Mouse (Mus musculus) lung, embryonic 14.5 days (tissue): ENCODE data around the gene Dhrs7c. TPM values are rescaled to one million over a fixed set of nuclear protein-coding genes. Genes with fewer than 3 reads are reported as not detected.
A peak's percentile ranks its signal among the peaks of the same experiment; 100 is the strongest.

Experiments used
- ATAC-seq: fragments of 200-750 bp; cut with Nextera tagmentation; 2 replicates; pipeline ENCODE4 v1.8.0; 2017; ENCODE audit warnings: mild to moderate bottlenecking, moderate TSS enrichment, moderate library complexity; ENCODE audit not compliant: insufficient read depth
- DNase-seq: peaks from one replicate; pipeline ENCODE4 v3.0.0-alpha.2; 2015
- H3K27ac ChIP-seq: fragments of 300-500 bp; sonication (generic); 2 replicates; pipeline ENCODE4 v1.5.1; 2014; ENCODE audit warnings: low read depth, mild to moderate bottlenecking, moderate library complexity
- H3K27me3 ChIP-seq: fragments of 300-500 bp; sonication (generic); 2 replicates; pipeline ENCODE4 v1.6.1; 2014; ENCODE audit warnings: low read length, control low read depth; ENCODE audit not compliant: insufficient read depth
- H3K36me3 ChIP-seq: fragments of 300-500 bp; sonication (generic); 2 replicates; pipeline ENCODE4 v1.6.1; 2014; ENCODE audit warnings: control low read depth; ENCODE audit not compliant: insufficient read depth
- H3K4me1 ChIP-seq: fragments of 300-500 bp; sonication (generic); 2 replicates; pipeline ENCODE4 v1.6.1; 2014; ENCODE audit warnings: antibody characterized with exemption, control low read depth; ENCODE audit not compliant: insufficient read depth
- H3K4me2 ChIP-seq: fragments of 300-500 bp; sonication (generic); 2 replicates; pipeline ENCODE4 v1.6.1; 2014; ENCODE audit warnings: mild to moderate bottlenecking
- H3K4me3 ChIP-seq: fragments of 300-500 bp; sonication (generic); 2 replicates; pipeline ENCODE4 v1.5.1; 2014; ENCODE audit warnings: low read depth, low read length
- H3K9ac ChIP-seq: fragments of 300-500 bp; sonication (generic); 2 replicates; pipeline ENCODE4 v1.6.1; 2014
- H3K9me3 ChIP-seq: fragments of 300-500 bp; sonication (generic); 2 replicates; pipeline ENCODE4 v1.6.1; 2016; ENCODE audit warnings: low read depth, low read length, control low read depth
- CTCF ChIP-seq: IDR thresholded peaks from 2 replicates; pipeline ENCODE4 v1.5.1; 2016; ENCODE audit warnings: antibody characterized with exemption, low read depth
- WGBS: fragments of 180-500 bp; shearing (Covaris S2); extraction: QIAGEN DNeasy Blood & Tissue Kit; methylation state at CpG from one replicate; pipeline ENCODE4 v1.1.7; 2014; 5-methylcytosine and 5-hydroxymethylcytosine counted together
- polyA plus RNA-seq: library from polyadenylated mRNA; unstranded; fragments of >200 nt; fragmentation: Nextera tagmentation; extraction: Ambion mirVana; gene quantifications from 2 replicates; pipeline ENCODE4 v1.2.1, GENCODE M21; 2014

Dhrs7c gene
- polyA plus RNA-seq, 1 experiment from 2014 or later = not detected

DNA sequence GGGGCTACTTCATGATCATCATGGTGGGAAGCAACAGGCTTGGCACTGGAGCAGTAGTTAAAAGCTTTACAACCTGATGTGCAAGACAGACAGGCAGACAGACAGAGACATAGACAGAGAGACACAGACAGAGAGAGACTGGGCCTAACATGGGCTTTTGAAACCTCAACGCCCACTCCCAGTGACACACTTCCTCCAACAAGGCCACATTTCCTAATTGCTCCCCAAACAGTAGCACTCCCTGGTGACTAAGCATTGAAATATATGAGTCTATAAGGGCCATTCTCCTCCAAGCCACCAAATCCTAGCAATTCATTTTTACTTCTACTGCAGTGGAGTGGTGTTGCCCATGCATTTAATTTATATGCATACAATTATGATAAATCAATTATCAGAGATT lies 41.8 kb downstream of the Dhrs7c start:
- H3K9ac ChIP-seq = no peak overlapping the region
- no peak overlapping the region for H3K27ac ChIP-seq
- DNase-seq = no peak
- 75% methylated on average over 1 of the region's 1 CpGs for WGBS
- H3K4me3 ChIP-seq = no peak overlapping the region
- no peak for TF ChIP-seq CTCF
- H3K4me1 ChIP-seq = no peaks in the 10 kb centered on the region
- no peaks in the 10 kb centered on the region for H3K9me3 ChIP-seq
- H3K27me3 ChIP-seq = no peaks in the 10 kb centered on the region
- no peaks in the 10 kb centered on the region for H3K36me3 ChIP-seq
- H3K4me2 ChIP-seq = no peak overlapping the region
- ATAC-seq = no peak

- 75% methylated on average over 4 of the region's 4 CpGs for WGBS
- Histone ChIP-seq H3K36me3 (no peaks in the 10 kb centered on the region), H3K27me3 (no peaks in the 10 kb centered on the region), H3K27ac (no peak overlapping the region), H3K4me2 (no peak overlapping the region), H3K9me3 (no peaks in the 10 kb centered on the region), H3K9ac (no peak overlapping the region), H3K4me1 (no peaks in the 10 kb centered on the region), H3K4me3 (no peak overlapping the region)
- TF ChIP-seq CTCF = no peak
- DNase-seq = no peak
- no peak for ATAC-seq
Observed at GRCm38 (mm10) chr11:67845193-67845592, 47.2 kb downstream of the Dhrs7c start.

GRCm38 (mm10) chr11:67851770-67852169 lies 53.8 kb downstream of the Dhrs7c start:
- ATAC-seq (no peak), DNase-seq (no peak)
- Histone ChIP-seq H3K4me3 (no peak overlapping the region), H3K27me3 (no peaks in the 10 kb centered on the region), H3K4me1 (0 out of 2 replicates have a peak, but pooled peaks cover 4% of the 10 kb centered on the region), H3K27ac (no peak overlapping the region), H3K9ac (no peak overlapping the region), H3K9me3 (no peaks in the 10 kb centered on the region), H3K36me3 (no peaks in the 10 kb centered on the region), H3K4me2 (no peak overlapping the region)
- no peak for TF ChIP-seq CTCF
- 56% methylated on average over 5 of the region's 5 CpGs for WGBS

DNA sequence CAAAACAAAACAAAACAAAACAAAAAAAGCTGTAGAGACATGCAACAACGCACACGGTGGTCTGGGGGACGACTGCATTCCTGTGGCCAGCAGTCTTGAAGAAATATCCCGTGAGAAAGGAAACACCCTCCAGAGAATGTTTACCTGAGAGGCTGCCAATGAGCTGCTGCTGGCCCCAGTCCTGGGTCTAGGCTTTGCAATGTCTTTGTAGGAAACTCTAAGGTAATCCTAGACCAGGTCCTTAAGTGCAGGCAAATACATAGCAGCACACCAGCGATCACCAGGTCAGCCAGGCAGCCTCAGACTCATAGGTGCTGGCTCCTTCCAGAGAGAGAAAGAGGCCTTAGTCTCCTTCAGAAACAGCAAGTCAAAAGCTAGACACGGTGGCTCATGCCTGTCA lies 56.0 kb downstream of the Dhrs7c start:
- no peaks in the 10 kb centered on the region for H3K27me3 ChIP-seq
- ATAC-seq = peak; percentile 49; the same call in 1 of the 2 replicates
- no peak overlapping the region for H3K27ac ChIP-seq
- no peaks in the 10 kb centered on the region for H3K9me3 ChIP-seq
- no peak overlapping the region for H3K4me3 ChIP-seq
- TF ChIP-seq CTCF = no peak
- H3K4me2 ChIP-seq = no peak overlapping the region
- H3K9ac ChIP-seq = no peak overlapping the region
- H3K36me3 ChIP-seq = no peaks in the 10 kb centered on the region
- DNase-seq = peak; percentile 36
- H3K4me1 ChIP-seq = 0 out of 2 replicates have a peak, but pooled peaks cover 4% of the 10 kb centered on the region
- WGBS = 19% methylated on average over 6 of the region's 6 CpGs

DNA sequence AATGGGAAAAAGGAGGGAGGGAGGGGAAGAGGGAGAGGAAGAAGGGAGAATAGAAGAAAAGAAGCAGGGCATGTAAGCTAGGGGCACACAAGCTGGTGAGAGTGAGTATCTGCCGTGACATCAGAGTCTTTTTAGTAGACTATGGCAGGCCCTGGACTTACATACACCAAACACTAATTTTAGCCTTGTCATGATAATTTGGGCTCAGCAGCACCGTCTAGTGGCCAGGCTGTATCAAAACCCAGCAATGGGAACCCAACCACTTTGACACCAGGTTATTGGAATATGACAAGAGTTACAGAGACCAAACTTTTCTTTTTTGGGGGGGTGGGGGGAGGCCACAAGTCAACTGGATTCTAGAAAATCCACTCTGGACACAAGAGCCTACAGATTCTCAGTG lies 57.0 kb downstream of the Dhrs7c start:
- peak; percentile 76 for TF ChIP-seq CTCF
- DNase-seq (peak; percentile 69), ATAC-seq (no peak)
- H3K9me3 ChIP-seq = no peaks in the 10 kb centered on the region
- 33% methylated on average over 2 of the region's 2 CpGs for WGBS
- no peaks in the 10 kb centered on the region for H3K36me3 ChIP-seq
- H3K27ac ChIP-seq = no peak overlapping the region
- H3K4me3 ChIP-seq = no peak overlapping the region
- H3K9ac ChIP-seq = no peak overlapping the region
- H3K27me3 ChIP-seq = no peaks in the 10 kb centered on the region
- 0 out of 2 replicates have a peak, but pooled peaks cover 4% of the 10 kb centered on the region for H3K4me1 ChIP-seq
- H3K4me2 ChIP-seq = no peak overlapping the region

DNA sequence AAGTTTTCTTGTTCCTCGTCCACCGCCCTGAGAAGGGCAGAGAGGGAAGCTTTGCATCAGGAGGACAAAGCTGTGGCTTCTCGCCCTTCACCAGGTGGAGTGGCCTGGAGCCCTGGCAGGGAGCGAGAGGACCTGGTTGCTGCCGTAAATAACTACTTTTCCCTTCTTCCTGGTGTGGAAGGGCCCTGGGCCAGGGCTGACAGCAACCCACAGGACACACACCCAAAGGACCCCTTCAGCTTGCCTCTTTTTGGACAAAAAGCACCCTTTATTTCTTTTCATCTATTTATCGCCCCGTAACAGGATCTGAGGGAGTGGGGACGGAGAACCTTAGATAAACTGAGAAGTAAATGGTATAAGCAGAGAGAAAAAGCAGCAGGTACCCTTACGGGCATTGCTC lies 60.5 kb downstream of the Dhrs7c start:
- no peaks in the 10 kb centered on the region for H3K9me3 ChIP-seq
- WGBS = 76% methylated on average over 9 of the region's 9 CpGs
- no peak for DNase-seq
- no peaks in the 10 kb centered on the region for H3K27me3 ChIP-seq
- no peaks in the 10 kb centered on the region for H3K36me3 ChIP-seq
- no peak overlapping the region for H3K4me3 ChIP-seq
- 0 out of 2 replicates have a peak, but pooled peaks cover 4% of the 10 kb centered on the region for H3K4me1 ChIP-seq
- H3K9ac ChIP-seq = no peak overlapping the region
- TF ChIP-seq CTCF = no peak
- no peak for ATAC-seq
- no peak overlapping the region for H3K4me2 ChIP-seq
- H3K27ac ChIP-seq = no peak overlapping the region

- Histone ChIP-seq H3K9ac (no peak overlapping the region), H3K9me3 (no peaks in the 10 kb centered on the region), H3K4me3 (no peak overlapping the region), H3K4me2 (peak overlapping the region; percentile 37; the same call in 1 of the 2 replicates), H3K36me3 (no peaks in the 10 kb centered on the region), H3K27ac (peak overlapping the region; percentile 69), H3K27me3 (no peaks in the 10 kb centered on the region), H3K4me1 (no peaks in the 10 kb centered on the region)
- ATAC-seq (no peak), DNase-seq (no peak)
- WGBS = 47% methylated on average over 7 of the region's 7 CpGs
- TF ChIP-seq CTCF = no peak
Observed at GRCm38 (mm10) chr11:67860743-67861398, 62.9 kb downstream of the Dhrs7c start.
